Mouse (Mus musculus) erythroblast, embryonic 14.5 days (primary cell): ENCODE results near the gene Pygo2.

ENCODE experiments used
- GATA1 ChIP-seq: IDR thresholded peaks from 2 replicates; pipeline ENCODE4 v1.6.1; 2012; ENCODE audit warnings: low read length, inconsistent platforms, mixed read lengths
- TAL1 ChIP-seq: IDR thresholded peaks from 3 replicates; pipeline ENCODE4 v1.6.1; 2012; ENCODE audit warnings: low read length, inconsistent platforms, mixed read lengths

GRCm38 (mm10) chr3:89421810-89422473 lies 8.1 kb upstream of the Pygo2 start:
- TF ChIP-seq GATA1 (no peak), TAL1 (no peak)
